Mouse (Mus musculus) erythroid progenitor cell, adult 5-6 weeks (primary cell): ENCODE measurements around the gene Inhbc. TPM values are rescaled to one million over a fixed set of nuclear protein-coding genes. Genes with fewer than 3 reads are reported as not detected.

ENCODE experiments used
- ATAC-seq: replicated peaks from 2 replicates; pipeline ENCODE4 v1.8.0; 2016; ENCODE audit warnings: moderate number of reproducible peaks, mild to moderate bottlenecking, moderate TSS enrichment, inconsistent platforms; ENCODE audit not compliant: poor library complexity, low FRiP score, severe bottlenecking
- total RNA-seq, 2 experiments: library from RNA; stranded (forward) in 1 of 2; stranded (reverse) in 1 of 2; fragments of 150-400 nt in 1 of 2; fragments of 186-747, 209-891 nt in 1 of 2; gene quantifications; 2 replicates each; pipeline versions ENCODE4 v1.2.3 to v1.2.4; 2015 to 2017; ENCODE audit warnings: low replicate concordance in 2 of 2

The Inhbc gene
- total RNA-seq, 2 experiments from 2014 or later, result not detected

GRCm38 (mm10) chr10:127352766-127353165, 17.5 kb downstream of the Inhbc start:
- ATAC-seq, result no peak

- ATAC-seq, result no peak
Observed at GRCm38 (mm10) chr10:127352187-127352586, 18.0 kb downstream of the Inhbc start.

DNA sequence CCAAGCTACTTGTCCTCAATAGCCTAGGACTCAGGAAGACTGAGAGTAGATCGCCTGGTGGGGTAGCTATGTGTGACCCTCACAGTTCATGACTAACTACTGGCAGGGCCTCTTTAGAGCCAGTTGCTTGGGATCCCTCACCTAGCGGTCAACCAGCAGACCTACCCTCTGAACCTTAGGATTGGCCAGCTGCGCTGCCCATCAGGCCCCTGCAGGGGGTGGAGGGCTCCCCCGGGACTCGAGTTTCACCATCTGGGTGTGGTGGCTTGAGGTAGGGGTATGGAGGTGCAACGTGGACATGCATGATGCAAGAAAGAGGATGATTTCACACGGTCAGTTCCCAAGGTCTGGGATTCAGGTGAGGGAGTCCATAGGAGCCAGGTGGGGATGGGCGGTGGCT, 18.5 kb downstream of the Inhbc start:
- ATAC-seq, result no peak

- ATAC-seq, result no peak
Observed at GRCm38 (mm10) chr10:127351285-127351595, 19.0 kb downstream of the Inhbc start.

GRCm38 (mm10) chr10:127350594-127351284, 19.5 kb downstream of the Inhbc start:
- no peak for ATAC-seq

DNA sequence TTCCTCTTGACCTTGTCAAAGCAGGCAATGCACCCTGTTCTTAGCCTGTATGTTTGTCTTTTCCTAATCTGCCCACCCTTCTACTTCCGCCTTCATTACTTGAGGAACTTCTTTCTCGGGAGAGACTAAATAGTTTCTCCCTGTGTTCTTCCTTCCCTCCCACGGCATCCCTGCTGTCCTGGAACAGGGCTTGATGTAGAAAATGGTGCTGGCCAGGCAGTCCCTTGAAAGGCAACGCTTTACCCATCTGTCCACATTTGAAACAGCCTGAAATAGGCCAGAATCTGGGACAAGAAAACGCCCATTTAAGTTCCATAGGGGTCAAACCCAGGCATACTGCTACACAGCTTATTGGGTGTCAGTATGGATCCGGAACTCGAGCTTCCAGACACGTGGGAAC, 20.4 kb downstream of the Inhbc start:
- ATAC-seq, result no peak

DNA sequence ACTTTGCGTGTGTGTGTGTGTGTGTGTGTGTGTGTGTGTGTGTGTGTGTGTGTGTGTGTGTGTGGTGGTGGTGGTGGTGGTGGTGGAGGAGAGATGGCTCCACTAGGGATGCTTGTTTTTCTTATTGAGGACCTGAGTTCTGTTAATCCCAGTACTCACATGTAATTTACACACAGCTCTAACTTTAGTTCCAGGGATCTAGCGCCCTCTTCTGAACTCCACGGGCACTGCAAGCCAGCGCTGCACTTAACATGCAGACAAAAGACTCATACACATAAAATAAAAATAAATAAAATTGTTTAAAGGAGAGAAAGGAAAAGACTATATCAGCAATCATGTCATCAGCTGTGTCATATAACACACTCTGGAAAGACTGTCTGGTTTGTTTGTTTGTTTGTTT, 21.3 kb downstream of the Inhbc start:
- ATAC-seq, result no peak

GRCm38 (mm10) chr10:127346173-127346572, 24.1 kb downstream of the Inhbc start:
- no peak for ATAC-seq

DNA sequence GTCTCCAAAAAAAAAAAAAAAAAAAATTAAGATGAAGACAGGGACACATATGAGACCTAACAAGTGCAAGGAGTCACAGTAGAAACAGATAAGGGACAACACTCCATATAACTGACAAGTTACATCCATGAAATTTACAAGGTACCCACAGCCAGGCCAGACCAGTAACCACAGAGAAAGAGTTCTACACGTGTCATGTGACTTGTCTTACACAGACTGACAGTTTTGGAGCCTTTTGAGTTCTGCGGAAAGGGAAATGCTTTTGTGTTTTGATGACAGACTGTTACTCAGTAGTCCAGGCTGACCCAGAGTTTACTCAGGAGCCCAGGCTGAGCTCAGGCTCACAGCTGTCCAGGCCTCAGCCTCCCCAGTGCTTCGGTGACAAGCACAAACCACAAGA, 27.2 kb downstream of the Inhbc start:
- no peak for ATAC-seq

DNA sequence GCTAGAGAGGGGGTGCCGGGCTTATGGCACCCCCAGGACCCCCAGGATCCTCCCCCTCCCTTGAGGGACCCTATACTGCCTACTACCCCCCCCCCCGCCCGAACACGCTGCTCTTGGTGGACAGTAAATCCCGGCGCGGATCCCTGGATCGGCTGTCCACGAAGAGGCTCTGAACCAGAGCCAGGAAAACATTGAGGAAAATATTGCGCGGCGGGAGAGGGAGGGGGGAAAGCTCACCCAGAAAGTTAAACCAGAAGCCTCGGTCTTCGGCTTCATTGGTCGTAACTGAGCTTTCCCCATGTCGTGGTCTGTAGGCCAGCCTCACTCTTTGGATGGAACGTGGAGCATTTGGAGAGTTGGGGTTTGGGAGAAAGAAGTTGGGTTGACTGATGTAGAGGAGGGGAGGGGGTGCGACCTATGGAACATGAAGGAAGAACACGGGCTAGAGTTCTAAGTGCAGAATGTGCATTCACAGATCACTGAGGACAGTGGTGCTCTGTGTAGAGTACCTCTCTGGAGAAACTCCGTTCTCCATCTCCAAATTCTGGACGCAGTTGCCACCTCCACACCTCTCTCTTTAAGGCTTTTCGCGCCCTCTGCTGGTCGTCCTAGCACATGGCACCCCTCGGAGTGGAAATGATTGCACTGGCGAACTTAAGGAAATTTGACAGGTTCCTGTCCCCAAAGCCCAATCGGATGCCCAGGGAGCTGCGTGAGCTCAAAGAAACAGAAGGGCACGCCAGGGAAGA, 28.2 kb downstream of the Inhbc start, which contains the start of gene Gli1:
Gli1 (minus strand) TSS at position 84 of the 749 bp plus-strand sequence.
- peak; percentile 71 for ATAC-seq

DNA sequence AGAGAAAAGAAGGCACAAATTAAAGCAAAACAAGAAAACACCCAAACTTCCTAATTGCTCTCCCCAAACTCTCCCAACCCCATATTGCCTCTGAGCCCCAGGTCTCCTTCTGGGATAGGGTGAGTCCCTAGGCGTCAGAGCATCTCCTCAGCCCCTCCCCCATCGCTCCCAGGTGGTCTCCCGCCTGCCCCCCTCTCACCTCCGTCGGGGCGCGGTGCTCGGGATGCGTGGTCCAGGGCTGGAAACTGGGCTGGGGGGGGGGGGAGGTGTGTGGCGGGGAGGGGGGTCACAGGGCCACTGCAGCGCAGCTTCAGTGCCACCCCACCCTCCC, 28.9 kb downstream of the Inhbc start:
- no peak for ATAC-seq

DNA sequence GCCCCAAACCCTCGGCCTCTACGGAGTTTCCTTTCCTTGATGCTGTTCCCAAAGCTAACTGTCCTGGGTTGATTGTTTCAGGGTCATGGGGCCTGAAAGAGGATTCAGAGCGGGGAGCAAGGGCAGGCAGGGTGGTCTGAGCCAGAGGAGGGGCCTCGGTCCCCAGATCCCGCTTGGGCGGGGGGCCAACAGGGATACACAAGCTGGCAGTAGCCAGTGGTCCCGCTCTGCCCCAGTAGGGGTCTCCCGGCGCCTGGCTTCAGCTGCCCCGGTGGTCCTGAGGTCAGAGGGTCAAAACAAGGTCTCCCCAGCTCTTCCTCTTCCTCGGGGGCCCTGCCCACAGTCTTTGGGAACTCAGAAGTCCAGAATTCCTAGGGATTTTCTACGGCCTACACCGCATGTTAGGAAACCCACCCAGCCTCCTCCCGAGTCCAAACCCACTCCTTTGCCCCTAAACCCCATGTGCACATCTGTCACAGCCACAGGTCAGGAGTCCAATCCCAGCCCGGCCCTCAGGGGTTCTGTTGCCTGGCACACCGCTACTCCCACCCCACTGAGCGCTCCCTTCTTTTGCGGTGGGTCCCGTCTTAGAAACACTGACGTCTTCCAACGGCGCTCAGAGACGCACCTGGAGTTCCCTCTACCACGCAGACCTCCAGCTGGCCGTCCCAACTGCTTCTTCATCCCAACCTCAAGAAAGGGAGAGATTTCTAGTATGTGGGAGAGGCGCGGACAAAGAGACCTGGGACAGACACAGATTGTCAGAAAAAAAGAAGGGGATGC, 29.5 kb downstream of the Inhbc start:
- ATAC-seq, result no peak

- ATAC-seq, result no peak
Observed at GRCm38 (mm10) chr10:127339683-127340576, 30.3 kb downstream of the Inhbc start.

GRCm38 (mm10) chr10:127338930-127339682, 31.1 kb downstream of the Inhbc start:
- ATAC-seq, result peak; percentile 87

DNA sequence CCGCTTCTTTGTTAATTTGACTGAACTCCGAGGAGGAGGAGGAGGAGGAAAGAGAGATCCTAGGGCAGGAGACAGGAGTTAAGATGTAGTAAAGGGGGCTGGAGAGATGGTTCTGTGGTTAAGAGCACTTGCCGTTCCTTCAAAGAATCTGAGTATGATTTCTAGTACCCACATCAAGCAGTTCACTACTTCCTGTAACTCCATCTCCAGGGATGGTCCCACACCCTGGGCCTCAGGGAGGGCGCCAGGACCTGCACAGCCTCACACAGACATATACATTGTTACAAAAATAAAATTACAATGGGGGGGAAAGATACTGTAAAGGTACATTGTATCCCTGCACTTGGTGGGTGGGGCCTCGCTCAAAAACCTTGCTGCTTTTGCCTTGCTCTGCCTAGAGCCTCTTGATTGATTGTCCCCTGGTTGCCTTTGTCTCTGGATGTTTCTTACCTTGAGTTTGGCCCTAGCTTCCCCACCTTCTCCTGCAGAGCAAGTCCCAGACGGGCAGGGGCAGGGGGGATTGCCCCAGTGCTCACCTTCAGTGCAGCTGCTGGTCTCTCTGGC, 32.6 kb downstream of the Inhbc start:
- no peak for ATAC-seq

DNA sequence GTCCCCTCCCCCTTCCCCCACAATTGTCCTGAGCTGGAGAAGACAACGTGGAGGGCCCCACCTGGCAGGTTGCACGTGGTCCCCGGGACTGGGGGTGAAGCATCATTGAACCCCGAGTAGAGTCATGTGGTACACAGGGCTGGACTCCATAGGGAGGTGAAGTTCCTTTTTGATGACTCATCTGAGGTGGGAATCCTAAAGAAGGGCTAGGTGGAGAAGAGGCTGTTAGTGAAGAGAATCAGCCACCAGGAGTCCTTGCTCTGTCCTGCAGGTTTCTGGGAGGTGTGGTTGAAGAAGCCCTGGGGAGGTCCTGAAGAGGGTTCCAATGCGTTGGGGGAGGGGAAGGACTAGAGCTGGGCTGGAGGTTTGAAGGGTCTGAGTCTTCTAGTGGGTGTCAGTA, 33.3 kb downstream of the Inhbc start:
- no peak for ATAC-seq

- ATAC-seq, result no peak
Observed at GRCm38 (mm10) chr10:127335271-127335670, 35.0 kb downstream of the Inhbc start.

- no peak for ATAC-seq
Observed at GRCm38 (mm10) chr10:127333152-127333551, 37.1 kb downstream of the Inhbc start.
